Mouse (Mus musculus) small intestine, adult 2 months (tissue): ENCODE results near the gene Tmem229b. TPM values are rescaled to one million over a fixed set of nuclear protein-coding genes. Genes with fewer than 3 reads are reported as not detected.
"Not testable (repeated sequence)": the region's sequence is repeated elsewhere in the genome, so short reads cannot be mapped to it uniquely, and the experiment has no call there.

ENCODE experiments used
- H3K27ac ChIP-seq: fragments of 200-500 bp; 2 replicates; pipeline ENCODE4 v1.5.1; 2012; ENCODE audit warnings: low read depth, low read length, control low read depth, inconsistent platforms; ENCODE audit not compliant: insufficient read depth
- H3K27me3 ChIP-seq: fragments of 200-500 bp; 2 replicates; pipeline ENCODE4 v1.6.1; 2012; ENCODE audit warnings: mild to moderate bottlenecking, moderate library complexity, low read length, inconsistent platforms; ENCODE audit not compliant: control insufficient read depth, insufficient read depth
- H3K36me3 ChIP-seq: fragments of 200-500 bp; 2 replicates; pipeline ENCODE4 v1.6.1; 2012; ENCODE audit warnings: mild to moderate bottlenecking, low read length, control low read depth, inconsistent platforms; ENCODE audit not compliant: control insufficient read depth, insufficient read depth
- H3K4me1 ChIP-seq: fragments of 200-500 bp; 2 replicates; pipeline ENCODE4 v1.6.1; 2012; ENCODE audit warnings: low read length, inconsistent platforms, mixed read lengths; ENCODE audit not compliant: control insufficient read depth, insufficient read depth, insufficient read length
- H3K4me3 ChIP-seq: fragments of 200-500 bp; 2 replicates; pipeline ENCODE4 v1.5.1; 2012; ENCODE audit warnings: low read depth, mild to moderate bottlenecking, control low read depth, inconsistent platforms, low read length, moderate library complexity
- CTCF ChIP-seq: fragments of 200-500 bp; IDR thresholded peaks from 2 replicates; pipeline ENCODE4 v1.5.1; 2012; ENCODE audit warnings: low read depth, mild to moderate bottlenecking, control low read depth, inconsistent platforms, low read length, moderate library complexity, mixed read lengths; ENCODE audit not compliant: insufficient replicate concordance, insufficient read length; ENCODE audit errors: extremely low read depth
- POLR2A ChIP-seq: fragments of 200-500 bp; IDR thresholded peaks from 2 replicates; pipeline ENCODE4 v1.6.1; 2012; ENCODE audit warnings: low read depth, mild to moderate bottlenecking, control low read depth, inconsistent platforms, low read length, moderate library complexity
- WGBS: fragments of 180-500 bp; shearing (Covaris S2); methylation state at CpG from one replicate; pipeline ENCODE4 v1.1.7; 2018; 5-methylcytosine and 5-hydroxymethylcytosine counted together
- polyA plus RNA-seq: library from polyadenylated mRNA; depleted of rRNA; stranded (reverse); fragments of >200 nt; gene quantifications from 2 replicates; pipeline ENCODE4 v1.2.3, GENCODE M21; 2012

The Tmem229b gene
- polyA plus RNA-seq, 1 experiment: 11.7 TPM

DNA sequence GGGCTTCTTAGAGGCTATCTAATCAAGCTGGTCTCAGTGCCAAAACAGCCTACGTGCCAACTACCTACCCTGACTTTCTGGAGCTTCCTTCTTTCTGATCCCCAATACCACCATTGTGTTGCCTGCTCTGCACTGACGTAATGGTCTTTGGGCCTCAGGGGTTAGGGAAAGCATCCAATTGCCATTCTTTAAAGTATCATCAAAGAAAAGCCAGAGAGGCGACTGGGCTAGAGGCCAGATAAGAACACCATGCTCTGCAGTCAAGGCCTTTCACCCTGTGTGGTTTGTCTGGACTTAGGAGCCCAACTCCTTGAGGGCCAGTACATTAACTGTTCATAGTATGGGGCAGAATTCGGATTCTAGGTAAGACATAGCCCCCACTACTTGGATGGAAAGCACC, 30.3 kb downstream of the Tmem229b start:
- Histone ChIP-seq H3K4me1 (peaks cover 27% of the 10 kb centered on the region; the same call in 1 of the 2 replicates), H3K27ac (peak overlapping the region; percentile 58; the same call in 1 of the 2 replicates), H3K4me3 (no peak overlapping the region), H3K36me3 (no peaks in the 10 kb centered on the region; the same call in 1 of the 2 replicates), H3K27me3 (no peaks in the 10 kb centered on the region)
- TF ChIP-seq CTCF (no peak), POLR2A (no peak)
- WGBS: 40% methylated on average over 4 of the region's 4 CpGs

DNA sequence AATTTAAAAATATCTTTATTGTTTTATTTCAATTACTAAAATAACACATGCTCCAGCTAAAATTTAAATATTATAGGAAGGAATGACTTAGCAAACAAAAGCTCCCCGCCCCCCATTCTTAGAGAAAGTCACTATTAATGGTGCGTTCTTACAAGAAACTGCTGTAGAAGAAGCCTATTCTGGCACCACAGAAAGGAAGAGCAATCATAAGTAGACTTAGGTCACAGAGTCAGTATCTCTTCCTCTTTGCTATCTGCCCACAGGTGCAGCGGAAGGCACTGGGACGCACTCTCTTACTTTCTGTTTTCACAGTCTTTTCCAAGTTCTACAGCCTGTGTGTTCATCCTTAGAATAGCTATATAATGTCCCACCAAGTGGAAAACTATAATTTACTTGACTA, 31.6 kb downstream of the Tmem229b start:
- H3K36me3 ChIP-seq: peaks cover under 1% of the 10 kb centered on the region; the same call in 1 of the 2 replicates
- no peak overlapping the region for H3K27ac ChIP-seq
- TF ChIP-seq POLR2A (no peak), CTCF (no peak)
- no peaks in the 10 kb centered on the region for H3K27me3 ChIP-seq
- 55% methylated on average over 4 of the region's 4 CpGs for WGBS
- peaks cover 24% of the 10 kb centered on the region; the same call in 1 of the 2 replicates for H3K4me1 ChIP-seq
- no peak overlapping the region for H3K4me3 ChIP-seq

DNA sequence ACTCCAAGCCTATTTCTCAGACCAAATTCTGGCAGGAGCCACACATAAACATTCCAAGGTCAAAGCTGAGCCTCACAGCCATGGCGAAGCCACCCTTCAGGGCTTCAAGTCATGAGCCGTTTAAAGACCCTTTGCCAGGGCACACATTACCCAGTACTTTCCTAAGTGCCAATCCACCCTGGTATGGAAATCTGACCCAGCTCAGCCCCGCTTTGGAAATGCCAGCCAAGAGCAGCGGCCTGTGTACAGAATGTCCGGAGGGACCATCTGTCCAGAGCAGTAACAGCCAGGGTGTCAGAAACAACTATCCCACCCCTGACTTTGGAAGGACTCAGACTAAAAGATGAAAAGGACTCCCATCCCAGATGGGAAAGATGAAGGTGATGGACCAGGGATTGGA, 32.7 kb downstream of the Tmem229b start:
- 94% methylated on average over 5 of the region's 5 CpGs for WGBS
- TF ChIP-seq POLR2A (no peak), CTCF (no peak)
- no peak overlapping the region for H3K27ac ChIP-seq
- H3K4me3 ChIP-seq: no peak overlapping the region
- H3K36me3 ChIP-seq: peaks cover 3% of the 10 kb centered on the region
- no peaks in the 10 kb centered on the region for H3K27me3 ChIP-seq
- H3K4me1 ChIP-seq: peaks cover 18% of the 10 kb centered on the region; the same call in 1 of the 2 replicates

GRCm38 (mm10) chr12:78973779-78974178, 33.6 kb downstream of the Tmem229b start:
- peaks cover 5% of the 10 kb centered on the region for H3K36me3 ChIP-seq
- WGBS: 93% methylated on average over 2 of the region's 2 CpGs
- H3K4me3 ChIP-seq: no peak overlapping the region
- H3K4me1 ChIP-seq: peaks cover 21% of the 10 kb centered on the region; the same call in 1 of the 2 replicates
- no peak overlapping the region for H3K27ac ChIP-seq
- H3K27me3 ChIP-seq: no peaks in the 10 kb centered on the region
- TF ChIP-seq POLR2A: no peak
- no peak for TF ChIP-seq CTCF

DNA sequence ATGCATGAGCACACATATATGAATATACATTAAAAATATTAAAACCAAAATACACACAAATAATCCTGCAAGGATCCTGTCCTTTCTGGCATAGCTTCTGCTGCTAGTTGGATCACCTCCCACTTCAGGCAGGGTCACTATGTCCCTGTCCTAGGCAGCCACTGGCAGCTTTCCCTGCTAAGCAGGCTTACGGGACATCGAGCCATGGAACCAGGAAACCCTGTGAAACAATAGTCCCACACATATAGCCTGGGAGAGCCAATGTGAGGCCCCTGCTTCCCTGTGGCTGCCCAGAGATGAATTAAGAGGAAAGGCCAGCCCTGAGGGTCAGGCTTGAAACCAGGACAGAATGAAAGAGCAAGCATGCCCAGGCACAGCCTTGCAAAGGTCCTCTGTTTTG, 35.8 kb downstream of the Tmem229b start:
- no peak for TF ChIP-seq CTCF
- TF ChIP-seq POLR2A: no peak
- Histone ChIP-seq H3K4me3 (no peak overlapping the region), H3K27ac (no peak overlapping the region), H3K36me3 (peaks cover 5% of the 10 kb centered on the region), H3K27me3 (no peaks in the 10 kb centered on the region), H3K4me1 (peaks cover 14% of the 10 kb centered on the region; the same call in 1 of the 2 replicates)
- WGBS: 43% methylated on average over 2 of the region's 2 CpGs

DNA sequence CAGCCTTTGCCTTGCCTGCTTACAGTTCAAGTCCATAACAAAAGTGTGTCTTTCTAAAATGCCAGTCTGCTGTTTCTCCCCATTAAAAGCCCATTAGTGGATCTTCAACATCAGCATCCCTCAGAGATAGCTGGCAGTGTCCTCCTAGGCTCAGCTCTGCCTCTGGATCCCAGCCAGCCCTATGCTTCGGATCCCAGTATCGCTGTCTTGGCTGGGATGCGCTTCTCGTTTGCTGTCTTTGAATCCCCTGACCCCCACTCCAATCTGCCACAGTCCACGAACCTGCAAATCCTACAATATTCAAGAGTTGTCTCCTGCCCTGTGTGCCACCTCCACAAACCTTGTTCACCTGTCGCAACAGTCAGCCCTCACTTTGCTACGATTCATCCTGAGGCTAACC, 36.7 kb downstream of the Tmem229b start:
- Histone ChIP-seq H3K27ac (no peak overlapping the region), H3K36me3 (peaks cover 5% of the 10 kb centered on the region), H3K27me3 (no peaks in the 10 kb centered on the region), H3K4me1 (peaks cover 9% of the 10 kb centered on the region; the same call in 1 of the 2 replicates), H3K4me3 (no peak overlapping the region)
- TF ChIP-seq CTCF: no peak
- TF ChIP-seq POLR2A: no peak
- 88% methylated on average over 7 of the region's 7 CpGs for WGBS

DNA sequence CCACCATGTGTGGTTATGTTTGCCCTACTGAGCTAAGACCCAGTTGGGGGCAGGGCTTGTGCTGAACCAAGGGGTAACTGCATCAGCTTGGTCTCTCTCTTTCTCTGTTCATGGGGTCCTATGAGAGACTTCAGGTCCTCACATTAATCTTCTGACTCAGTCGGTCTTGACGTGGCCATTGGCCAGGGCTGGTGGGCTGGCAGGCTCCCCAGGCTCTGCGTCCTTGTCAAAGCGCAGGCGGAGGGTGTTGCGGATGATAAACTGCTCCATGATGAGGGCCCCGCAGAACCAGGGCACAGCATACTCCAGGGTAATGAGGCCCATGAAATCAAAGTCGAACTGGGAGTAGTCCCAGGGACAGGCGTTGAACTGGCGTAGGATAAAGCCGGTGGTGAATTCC, 42.9 kb downstream of the Tmem229b start:
- not testable (repeated sequence) for H3K4me3 ChIP-seq, H3K27ac ChIP-seq, H3K36me3 ChIP-seq, H3K4me1 ChIP-seq, H3K27me3 ChIP-seq
- 91% methylated on average over 11 of the region's 11 CpGs for WGBS

- Histone ChIP-seq H3K4me1 (no peaks in the 10 kb centered on the region), H3K27ac (no peak overlapping the region), H3K27me3 (no peaks in the 10 kb centered on the region), H3K36me3 (no peaks in the 10 kb centered on the region), H3K4me3 (no peak overlapping the region)
- no peak for TF ChIP-seq POLR2A
- no peak for TF ChIP-seq CTCF
- 90% methylated on average over 4 of the region's 4 CpGs for WGBS
Observed at GRCm38 (mm10) chr12:78956405-78956804, 51.0 kb downstream of the Tmem229b start.
